Comparison of ENCODE assay signal across 30 mouse cellular contexts in the genomic region with DNA sequence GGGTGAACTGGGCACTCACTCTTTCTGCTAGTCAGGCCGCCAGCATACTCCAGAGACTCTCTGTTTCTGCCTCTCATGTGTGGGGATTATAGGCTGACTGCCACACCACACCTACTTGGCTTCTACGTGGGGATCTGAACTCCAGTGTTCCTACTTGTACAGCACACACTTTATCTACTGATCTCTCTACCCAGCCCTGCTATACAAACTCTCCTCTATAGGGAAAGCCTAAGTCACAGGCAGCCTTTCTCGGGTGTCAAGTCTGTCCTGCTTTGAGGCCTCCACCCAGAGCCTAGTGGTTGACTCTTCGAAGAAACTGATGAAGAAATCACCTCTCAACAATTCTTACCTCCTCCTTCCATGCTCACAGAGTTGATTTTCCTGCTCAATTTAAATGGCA.
DNase-seq lines count a peak whose midpoint lies in the region; ATAC-seq and TF ChIP-seq lines count a peak whose summit lies in the region.
"Had no signal": no experiment of that assay in that cellular context is flagged by ENCODE, and none has a peak within 500 bp of the region (broad histone marks: within the 10 kb centered on the region; RNA-seq: fewer than 3 reads in every experiment).

No protein-coding gene starts in this region.

- H3K4me2 ChIP-seq in stomach, postnatal 0 days (replicated peaks; ENCODE audit: low read depth), result no peak overlapping the region
- H3K4me2 ChIP-seq: forebrain, embryonic 12.5 days; forebrain, embryonic 15.5 days; heart, embryonic 12.5 days; heart, embryonic 15.5 days; hindbrain, embryonic 14.5 days had no signal

- WGBS in stomach, postnatal 0 days, result 52% methylated on average over 4 of the region's 4 CpGs

- no peak for TF ChIP-seq EP300 in stomach, postnatal 0 days (optimal IDR thresholded peaks at IDR 0.05)

- no peaks in the 10 kb centered on the region for H3K36me3 ChIP-seq in stomach, postnatal 0 days (ENCODE audit: control insufficient read depth, insufficient read depth, low read length)
- H3K36me3 ChIP-seq: forebrain, embryonic 12.5 days; forebrain, embryonic 15.5 days; G1E; heart, embryonic 12.5 days; heart, embryonic 15.5 days had no signal

- H3K27ac ChIP-seq in stomach, postnatal 0 days (replicated peaks), result no peak overlapping the region
- H3K27ac ChIP-seq: forebrain, embryonic 12.5 days; forebrain, embryonic 15.5 days; heart, adult 2 months; heart, embryonic 15.5 days; hindbrain, embryonic 14.5 days; hindbrain, postnatal 0 days had no signal

- no peaks in the 10 kb centered on the region for H3K9me3 ChIP-seq in stomach, postnatal 0 days (ENCODE audit: control insufficient read depth, low read length)
- H3K9me3 ChIP-seq: forebrain, embryonic 15.5 days; heart, embryonic 15.5 days had no signal

- no peak for TF ChIP-seq CTCF in stomach, postnatal 0 days (IDR thresholded peaks at IDR 0.05; ENCODE audit: low read depth)

- DNase-seq in heart, adult 11 months, result peak; percentile 33
- DNase-seq in heart, adult 8-10 months (ENCODE audit: low spot score), result no peak
- peak; percentile 3 for DNase-seq in urinary bladder, postnatal 14 days (ENCODE audit: low spot score)
- no peak for DNase-seq in urinary bladder, postnatal 10 days (ENCODE audit: low spot score)
- no peak for DNase-seq in stomach, postnatal 0 days (ENCODE audit: low spot score)
- DNase-seq in T-cell, adult 2 months (ENCODE audit: low spot score), result no peak
- DNase-seq: adrenal gland, adult 2 months; adrenal gland, postnatal 14 days; B cell, adult 2 months; cerebellum, adult 11-12 months; cerebellum, adult 8-10 months; cerebellum, postnatal 10 days; cerebellum, postnatal 36 days; embryo, embryonic 11 days; gastrocnemius, postnatal 25 days; heart, adult 2 months; heart, postnatal 10 days; heart, postnatal 4 days had no signal

- H3K27me3 ChIP-seq in stomach, postnatal 0 days (ENCODE audit: control insufficient read depth, insufficient read depth, low read length), result no peaks in the 10 kb centered on the region
- H3K27me3 ChIP-seq: CH12.LX; forebrain, embryonic 12.5 days; forebrain, embryonic 15.5 days; heart, embryonic 12.5 days; heart, embryonic 15.5 days; Patski had no signal

- H3K9ac ChIP-seq in stomach, postnatal 0 days (ENCODE audit: low read length), result no peak overlapping the region
- H3K9ac ChIP-seq: forebrain, embryonic 12.5 days; forebrain, embryonic 15.5 days; heart, embryonic 12.5 days; heart, embryonic 15.5 days; hindbrain, embryonic 14.5 days had no signal

- H3K4me1 ChIP-seq in stomach, postnatal 0 days (replicated peaks; ENCODE audit: control insufficient read depth, insufficient read depth), result 0 out of 2 replicates have a peak, but pooled peaks cover 2% of the 10 kb centered on the region
- H3K4me1 ChIP-seq: heart, embryonic 15.5 days had no signal

- peak; percentile 51; the same call in 1 of the 2 replicates for ATAC-seq in stomach, postnatal 0 days (ENCODE audit: low FRiP score, low TSS enrichment)
- ATAC-seq: forebrain, embryonic 15.5 days; inflammation-experienced regulatory T-cells, adult 6 months; intestine, embryonic 16.5 days; Patski had no signal

- H3K4me3 ChIP-seq in stomach, postnatal 0 days (ENCODE audit: low read depth, low read length), result no peak overlapping the region
- H3K4me3 ChIP-seq: erythroblast, embryonic 14.5 days; forebrain, embryonic 12.5 days; forebrain, embryonic 15.5 days; heart, adult 2 months; heart, embryonic 12.5 days; heart, embryonic 15.5 days had no signal

Comparison
In these comparisons a context has a peak if more than half of its experiments do, and no peak if none do; other contexts are left out.
1. DNase-seq: peak in heart, adult 11 months (single experiment) and urinary bladder, postnatal 14 days (single experiment); none in heart, adult 8-10 months (single experiment), urinary bladder, postnatal 10 days (single experiment), stomach, postnatal 0 days (single experiment) and T-cell, adult 2 months (single experiment).